Mouse (Mus musculus): ENCODE data around the gene Grn. TPM values are rescaled to one million over a fixed set of nuclear protein-coding genes. Genes with fewer than 3 reads are reported as not detected.

Grn gene
- polyA plus RNA-seq, 1 experiment, result 21.1 TPM

GRCm38 (mm10) chr11:102453131-102453530 lies 23.0 kb downstream of the Grn start:
- Histone ChIP-seq H3K27me3 (ENCODE audit: control insufficient read depth, insufficient read depth, low read length) (no peaks in the 10 kb centered on the region), H3K4me1 (ENCODE audit: control insufficient read depth, insufficient read depth, low read length) (peaks cover 12% of the 10 kb centered on the region), H3K27ac (ENCODE audit: control insufficient read depth, insufficient read depth, low read depth, low read length) (no peak overlapping the region), H3K4me3 (ENCODE audit: control insufficient read depth, low read depth, low read length) (no peak overlapping the region), H3K36me3 (ENCODE audit: control insufficient read depth, insufficient read depth, low read length) (no peaks in the 10 kb centered on the region)
- TF ChIP-seq POLR2A (IDR thresholded peaks at IDR 0.05; ENCODE audit: control insufficient read depth, low read depth, low read length), result no peak
- TF ChIP-seq CTCF (IDR thresholded peaks at IDR 0.05; ENCODE audit: control insufficient read depth, insufficient read depth, insufficient replicate concordance, low read depth, low read length), result no peak

GRCm38 (mm10) chr11:102455740-102456396 lies 25.8 kb downstream of the Grn start:
- no peak overlapping the region for H3K27ac ChIP-seq (ENCODE audit: control insufficient read depth, insufficient read depth, low read depth, low read length)

GRCm38 (mm10) chr11:102460541-102460940 lies 30.4 kb downstream of the Grn start:
- Histone ChIP-seq H3K27ac (ENCODE audit: control insufficient read depth, insufficient read depth, low read depth, low read length) (no peak overlapping the region), H3K4me3 (ENCODE audit: control insufficient read depth, low read depth, low read length) (no peak overlapping the region), H3K27me3 (ENCODE audit: control insufficient read depth, insufficient read depth, low read length) (no peaks in the 10 kb centered on the region), H3K4me1 (ENCODE audit: control insufficient read depth, insufficient read depth, low read length) (peaks cover 4% of the 10 kb centered on the region), H3K36me3 (ENCODE audit: control insufficient read depth, insufficient read depth, low read length) (no peaks in the 10 kb centered on the region)
- TF ChIP-seq CTCF (IDR thresholded peaks at IDR 0.05; ENCODE audit: control insufficient read depth, insufficient read depth, insufficient replicate concordance, low read depth, low read length) (no peak), POLR2A (IDR thresholded peaks at IDR 0.05; ENCODE audit: control insufficient read depth, low read depth, low read length) (no peak)

More at GRCm38 (mm10) chr11:102455740-102456396, 25.8 kb downstream of the Grn start:
- Histone ChIP-seq H3K36me3 (ENCODE audit: control insufficient read depth, insufficient read depth, low read length) (no peaks in the 10 kb centered on the region), H3K4me1 (ENCODE audit: control insufficient read depth, insufficient read depth, low read length) (peaks cover 8% of the 10 kb centered on the region), H3K27me3 (ENCODE audit: control insufficient read depth, insufficient read depth, low read length) (no peaks in the 10 kb centered on the region), H3K4me3 (ENCODE audit: control insufficient read depth, low read depth, low read length) (peak overlapping the region; percentile 69)
- TF ChIP-seq CTCF (IDR thresholded peaks at IDR 0.05; ENCODE audit: control insufficient read depth, insufficient read depth, insufficient replicate concordance, low read depth, low read length), result peak; percentile 8; the same call in 1 of the 2 replicates
- no peak for TF ChIP-seq POLR2A (IDR thresholded peaks at IDR 0.05; ENCODE audit: control insufficient read depth, low read depth, low read length)

GRCm38 (mm10) chr11:102461764-102462163 lies 31.6 kb downstream of the Grn start:
- H3K36me3 ChIP-seq (ENCODE audit: control insufficient read depth, insufficient read depth, low read length), result no peaks in the 10 kb centered on the region
- no peaks in the 10 kb centered on the region for H3K27me3 ChIP-seq (ENCODE audit: control insufficient read depth, insufficient read depth, low read length)
- H3K4me3 ChIP-seq (ENCODE audit: control insufficient read depth, low read depth, low read length), result no peak overlapping the region
- H3K4me1 ChIP-seq (ENCODE audit: control insufficient read depth, insufficient read depth, low read length), result peaks cover 6% of the 10 kb centered on the region
- no peak overlapping the region for H3K27ac ChIP-seq (ENCODE audit: control insufficient read depth, insufficient read depth, low read depth, low read length)
- TF ChIP-seq CTCF (IDR thresholded peaks at IDR 0.05; ENCODE audit: control insufficient read depth, insufficient read depth, insufficient replicate concordance, low read depth, low read length) (no peak), POLR2A (IDR thresholded peaks at IDR 0.05; ENCODE audit: control insufficient read depth, low read depth, low read length) (no peak)

- Histone ChIP-seq H3K4me1 (ENCODE audit: control insufficient read depth, insufficient read depth, low read length) (peaks cover 13% of the 10 kb centered on the region), H3K27me3 (ENCODE audit: control insufficient read depth, insufficient read depth, low read length) (no peaks in the 10 kb centered on the region), H3K36me3 (ENCODE audit: control insufficient read depth, insufficient read depth, low read length) (no peaks in the 10 kb centered on the region), H3K4me3 (ENCODE audit: control insufficient read depth, low read depth, low read length) (no peak overlapping the region), H3K27ac (ENCODE audit: control insufficient read depth, insufficient read depth, low read depth, low read length) (no peak overlapping the region)
- no peak for TF ChIP-seq CTCF (IDR thresholded peaks at IDR 0.05; ENCODE audit: control insufficient read depth, insufficient read depth, insufficient replicate concordance, low read depth, low read length)
Measured at GRCm38 (mm10) chr11:102464901-102465300, 34.8 kb downstream of the Grn start.

- no peaks in the 10 kb centered on the region for H3K27me3 ChIP-seq (ENCODE audit: control insufficient read depth, insufficient read depth, low read length)
- H3K4me3 ChIP-seq (ENCODE audit: control insufficient read depth, low read depth, low read length), result no peak overlapping the region
- H3K4me1 ChIP-seq (ENCODE audit: control insufficient read depth, insufficient read depth, low read length), result peaks cover 13% of the 10 kb centered on the region
- no peak for TF ChIP-seq CTCF (IDR thresholded peaks at IDR 0.05; ENCODE audit: control insufficient read depth, insufficient read depth, insufficient replicate concordance, low read depth, low read length)
- no peak for TF ChIP-seq POLR2A (IDR thresholded peaks at IDR 0.05; ENCODE audit: control insufficient read depth, low read depth, low read length)
- H3K27ac ChIP-seq (ENCODE audit: control insufficient read depth, insufficient read depth, low read depth, low read length), result no peak overlapping the region
- H3K36me3 ChIP-seq (ENCODE audit: control insufficient read depth, insufficient read depth, low read length), result no peaks in the 10 kb centered on the region
Measured at GRCm38 (mm10) chr11:102465713-102466436, 35.8 kb downstream of the Grn start.

- H3K36me3 ChIP-seq (ENCODE audit: control insufficient read depth, insufficient read depth, low read length), result no peaks in the 10 kb centered on the region
- no peaks in the 10 kb centered on the region for H3K27me3 ChIP-seq (ENCODE audit: control insufficient read depth, insufficient read depth, low read length)
- H3K27ac ChIP-seq (ENCODE audit: control insufficient read depth, insufficient read depth, low read depth, low read length), result no peak overlapping the region
- peaks cover 13% of the 10 kb centered on the region for H3K4me1 ChIP-seq (ENCODE audit: control insufficient read depth, insufficient read depth, low read length)
- TF ChIP-seq POLR2A (IDR thresholded peaks at IDR 0.05; ENCODE audit: control insufficient read depth, low read depth, low read length), result no peak
- no peak for TF ChIP-seq CTCF (IDR thresholded peaks at IDR 0.05; ENCODE audit: control insufficient read depth, insufficient read depth, insufficient replicate concordance, low read depth, low read length)
- peak overlapping the region; percentile 73 for H3K4me3 ChIP-seq (ENCODE audit: control insufficient read depth, low read depth, low read length)
Measured at GRCm38 (mm10) chr11:102467041-102467631, 37.0 kb downstream of the Grn start.
